Mouse (Mus musculus) forebrain, embryonic 14.5 days (tissue): Measurements from ENCODE around the gene Farp1. TPM values are rescaled to one million over a fixed set of nuclear protein-coding genes. Genes with fewer than 3 reads are reported as not detected.

Source experiments
- ATAC-seq: fragments of 200-750 bp; cut with Nextera tagmentation; 2 replicates; pipeline ENCODE4 v1.8.0; 2017; ENCODE audit warnings: mild to moderate bottlenecking, moderate library complexity
- DNase-seq: peaks from one replicate; pipeline ENCODE4 v3.0.0-alpha.2; 2015; ENCODE audit warnings: low spot score
- H3K27ac ChIP-seq: fragments of 300-500 bp; sonication (generic); 2 replicates; pipeline ENCODE4 v1.5.1; 2014; ENCODE audit warnings: low read depth, mild to moderate bottlenecking, control low read depth, low read length, moderate library complexity
- H3K27me3 ChIP-seq: fragments of 300-500 bp; sonication (generic); replicated peaks from 2 replicates; pipeline ENCODE4 v1.6.1; 2014; ENCODE audit warnings: low read length, control low read depth, mixed read lengths; ENCODE audit not compliant: control insufficient read depth, insufficient read depth
- H3K36me3 ChIP-seq: fragments of 300-500 bp; sonication (generic); 2 replicates; pipeline ENCODE4 v1.6.1; 2014; ENCODE audit warnings: low read length, control low read depth; ENCODE audit not compliant: control insufficient read depth, insufficient read depth
- H3K4me1 ChIP-seq: fragments of 300-500 bp; sonication (generic); 2 replicates; pipeline ENCODE4 v1.6.1; 2014; ENCODE audit warnings: antibody characterized with exemption, low read length, control low read depth; ENCODE audit not compliant: control insufficient read depth, insufficient read depth
- H3K4me2 ChIP-seq: fragments of 300-500 bp; sonication (generic); 2 replicates; pipeline ENCODE4 v1.6.1; 2014; ENCODE audit warnings: mild to moderate bottlenecking, control low read depth, low read length
- H3K4me3 ChIP-seq: fragments of 300-500 bp; sonication (generic); 2 replicates; pipeline ENCODE4 v1.5.1; 2014; ENCODE audit warnings: low read depth, low read length, control low read depth
- H3K9ac ChIP-seq: fragments of 300-500 bp; sonication (generic); 2 replicates; pipeline ENCODE4 v1.6.1; 2014; ENCODE audit warnings: mild to moderate bottlenecking, low read length, control low read depth, moderate library complexity
- H3K9me3 ChIP-seq: fragments of 300-500 bp; sonication (generic); replicated peaks from 2 replicates; pipeline ENCODE4 v1.6.1; 2016; ENCODE audit warnings: low read length, control low read depth, mixed read lengths; ENCODE audit not compliant: control insufficient read depth
- WGBS: fragments of 180-500 bp; shearing (Covaris S2); extraction: QIAGEN DNeasy Blood & Tissue Kit; methylation state at CpG from one replicate; pipeline ENCODE4 v1.1.7; 2014; 5-methylcytosine and 5-hydroxymethylcytosine counted together
- polyA plus RNA-seq: library from polyadenylated mRNA; unstranded; fragments of >200 nt; fragmentation: Nextera tagmentation; extraction: Ambion mirVana; gene quantifications from 2 replicates; pipeline ENCODE4 v1.2.1, GENCODE M21; 2014

The Farp1 gene
- polyA plus RNA-seq, 1 experiment from 2014 or later, result 17.4 TPM

- no peaks in the 10 kb centered on the region for H3K9me3 ChIP-seq
- H3K4me2 ChIP-seq, result no peak overlapping the region
- no peak overlapping the region for H3K9ac ChIP-seq
- H3K4me3 ChIP-seq, result no peak overlapping the region
- peaks cover 25% of the 10 kb centered on the region for H3K4me1 ChIP-seq
- ATAC-seq (no peak), DNase-seq (no peak)
- H3K36me3 ChIP-seq, result no peaks in the 10 kb centered on the region
- WGBS, result 71% methylated on average over 3 of the region's 3 CpGs
- no peak overlapping the region for H3K27ac ChIP-seq
- no peaks in the 10 kb centered on the region for H3K27me3 ChIP-seq
Observed at GRCm38 (mm10) chr14:121168716-121169115, 133.7 kb downstream of the Farp1 start.

DNA sequence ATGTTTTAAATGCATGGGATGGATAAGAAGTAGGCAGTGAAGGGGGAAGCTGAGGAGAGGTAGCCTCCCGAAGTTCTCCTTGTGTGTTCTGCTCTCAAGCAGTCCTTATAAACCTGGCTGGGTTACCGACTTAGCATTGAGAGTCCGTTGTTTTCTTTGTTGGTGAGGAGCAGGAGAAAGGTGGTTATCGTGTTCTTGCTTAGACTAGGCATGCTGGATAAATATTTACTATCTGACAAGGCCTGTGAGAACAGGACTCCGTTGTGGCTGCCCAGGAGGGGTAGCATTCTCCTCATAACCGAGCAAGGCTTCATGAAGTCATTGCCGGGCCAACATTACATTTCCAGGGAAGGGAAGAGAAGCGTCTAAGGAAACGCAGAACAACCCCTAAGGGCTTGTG lies 135.3 kb downstream of the Farp1 start:
- no peak overlapping the region for H3K4me3 ChIP-seq
- no peak for ATAC-seq
- no peak overlapping the region for H3K9ac ChIP-seq

DNA sequence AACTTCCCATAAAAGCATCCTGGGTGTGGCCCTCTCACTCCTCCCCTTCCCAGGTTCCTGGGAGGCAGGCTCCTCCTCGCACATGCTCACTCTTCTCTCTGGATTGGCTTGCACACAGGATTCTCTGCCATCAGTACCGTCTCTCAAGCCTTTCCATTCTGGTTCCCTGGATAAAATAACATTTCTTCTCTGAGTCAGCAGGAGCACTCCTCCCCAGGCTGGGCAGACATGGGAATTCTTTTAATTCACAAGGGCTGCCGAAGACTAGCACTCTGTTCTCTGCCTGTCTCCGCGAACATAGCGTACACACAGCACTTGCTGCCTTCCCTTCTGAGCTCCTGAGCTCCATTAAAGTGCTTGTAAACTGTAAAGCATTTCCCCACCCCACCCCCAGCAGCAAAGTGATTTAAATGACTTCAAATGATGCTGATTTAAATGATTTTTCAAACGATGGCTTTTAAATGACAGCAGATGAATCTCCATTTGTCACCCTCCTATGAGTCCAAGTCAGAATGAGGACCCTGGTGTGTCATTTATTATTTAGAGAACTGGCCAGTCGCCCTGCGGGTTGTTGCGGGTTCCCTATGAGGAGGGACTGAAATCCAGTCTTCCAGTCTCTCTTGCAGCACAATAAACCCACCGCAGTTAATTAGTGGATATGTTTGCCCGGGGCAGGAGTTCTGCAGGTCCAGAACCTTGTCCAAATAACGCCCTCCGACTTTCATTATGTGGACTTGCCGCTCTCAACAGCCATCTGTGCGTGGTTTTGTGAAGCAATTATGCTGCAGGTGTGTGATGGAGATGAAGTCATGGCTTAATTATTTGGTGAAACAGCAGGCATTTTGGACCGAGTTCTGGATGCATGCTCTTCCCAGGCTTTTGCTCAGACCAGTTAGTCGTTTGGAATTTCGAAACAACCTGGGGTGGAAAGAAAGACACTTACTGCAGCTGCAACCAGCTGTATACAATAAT lies 137.4 kb downstream of the Farp1 start:
- 8% methylated on average over 19 of the region's 19 CpGs for WGBS
- ATAC-seq, result peak; percentile 76
- no peaks in the 10 kb centered on the region for H3K27me3 ChIP-seq
- H3K4me3 ChIP-seq, result peak overlapping the region; percentile 11; the same call in 1 of the 2 replicates
- H3K9ac ChIP-seq, result peak overlapping the region; percentile 43; the same call in 1 of the 2 replicates
- H3K4me2 ChIP-seq, result peak overlapping the region; percentile 43
- no peaks in the 10 kb centered on the region for H3K36me3 ChIP-seq
- peak overlapping the region; percentile 80 for H3K27ac ChIP-seq
- DNase-seq, result peak; percentile 83
- H3K4me1 ChIP-seq, result peaks cover 26% of the 10 kb centered on the region
- H3K9me3 ChIP-seq, result no peaks in the 10 kb centered on the region

More for the DNA sequence above, 135.3 kb downstream of the Farp1 start:
- Histone ChIP-seq H3K4me1 (peaks cover 23% of the 10 kb centered on the region), H3K4me2 (no peak overlapping the region), H3K36me3 (no peaks in the 10 kb centered on the region), H3K9me3 (no peaks in the 10 kb centered on the region), H3K27me3 (no peaks in the 10 kb centered on the region), H3K27ac (no peak overlapping the region)
- no peak for DNase-seq
- WGBS, result 88% methylated on average over 9 of the region's 9 CpGs

- no peak overlapping the region for H3K9ac ChIP-seq
- H3K9me3 ChIP-seq, result no peaks in the 10 kb centered on the region
- H3K27ac ChIP-seq, result no peak overlapping the region
- ATAC-seq (no peak), DNase-seq (no peak)
- H3K27me3 ChIP-seq, result no peaks in the 10 kb centered on the region
- no peaks in the 10 kb centered on the region for H3K36me3 ChIP-seq
- H3K4me1 ChIP-seq, result peaks cover 23% of the 10 kb centered on the region
- WGBS, result 89% methylated on average over 9 of the region's 9 CpGs
- H3K4me2 ChIP-seq, result no peak overlapping the region
- no peak overlapping the region for H3K4me3 ChIP-seq
Observed at GRCm38 (mm10) chr14:121175385-121175784, 140.4 kb downstream of the Farp1 start.

DNA sequence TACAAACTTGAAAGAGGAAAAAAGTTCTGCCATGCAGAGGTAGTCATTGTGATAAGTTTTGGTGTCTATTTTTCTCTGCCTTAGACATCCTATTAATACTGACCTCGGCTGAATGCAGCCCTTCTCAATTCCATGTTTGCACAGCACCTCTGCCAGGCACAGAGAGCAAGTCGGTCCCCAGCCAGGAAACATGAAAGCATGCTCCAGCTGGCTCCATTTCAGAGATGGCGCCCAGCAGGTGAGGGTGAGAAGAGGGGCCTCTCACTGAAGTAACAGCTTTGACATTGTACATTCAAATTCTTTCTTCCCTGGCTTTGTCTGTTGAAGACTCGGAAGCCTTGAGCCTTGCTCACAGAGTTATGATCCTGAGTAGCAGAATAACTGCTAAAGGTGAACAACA lies 140.9 kb downstream of the Farp1 start:
- peak overlapping the region; percentile 7; the same call in 1 of the 2 replicates for H3K27ac ChIP-seq
- H3K4me1 ChIP-seq, result peaks cover 23% of the 10 kb centered on the region
- ATAC-seq (no peak), DNase-seq (peak; percentile 32)
- no peaks in the 10 kb centered on the region for H3K27me3 ChIP-seq
- 44% methylated on average over 4 of the region's 4 CpGs for WGBS
- no peak overlapping the region for H3K9ac ChIP-seq
- no peaks in the 10 kb centered on the region for H3K36me3 ChIP-seq
- no peaks in the 10 kb centered on the region for H3K9me3 ChIP-seq
- H3K4me2 ChIP-seq, result no peak overlapping the region
- no peak overlapping the region for H3K4me3 ChIP-seq

DNA sequence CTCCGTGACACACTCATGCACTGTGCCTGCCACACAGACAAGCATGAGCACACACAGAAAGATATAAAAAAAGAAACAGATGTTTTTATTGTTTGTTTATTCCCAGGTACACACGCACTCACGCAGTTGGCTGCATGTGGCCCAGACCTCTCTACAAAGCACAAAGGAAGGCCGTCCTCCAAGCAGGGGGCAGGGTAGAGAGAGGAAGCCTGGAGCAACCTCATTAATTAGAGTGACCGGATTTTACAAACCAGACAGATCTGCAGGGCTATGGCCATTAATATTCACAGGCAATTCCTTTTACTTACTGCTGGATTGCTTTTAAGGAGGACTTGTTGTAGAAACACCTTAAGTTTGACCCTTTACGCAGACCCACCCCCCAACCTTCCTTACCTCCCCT lies 142.9 kb downstream of the Farp1 start:
- no peak overlapping the region for H3K4me3 ChIP-seq
- ATAC-seq, result no peak
- H3K9ac ChIP-seq, result no peak overlapping the region
- no peaks in the 10 kb centered on the region for H3K36me3 ChIP-seq
- 38% methylated on average over 6 of the region's 6 CpGs for WGBS
- DNase-seq, result no peak
- no peaks in the 10 kb centered on the region for H3K27me3 ChIP-seq
- no peak overlapping the region for H3K27ac ChIP-seq
- no peaks in the 10 kb centered on the region for H3K9me3 ChIP-seq
- H3K4me1 ChIP-seq, result peaks cover 9% of the 10 kb centered on the region
- no peak overlapping the region for H3K4me2 ChIP-seq

DNA sequence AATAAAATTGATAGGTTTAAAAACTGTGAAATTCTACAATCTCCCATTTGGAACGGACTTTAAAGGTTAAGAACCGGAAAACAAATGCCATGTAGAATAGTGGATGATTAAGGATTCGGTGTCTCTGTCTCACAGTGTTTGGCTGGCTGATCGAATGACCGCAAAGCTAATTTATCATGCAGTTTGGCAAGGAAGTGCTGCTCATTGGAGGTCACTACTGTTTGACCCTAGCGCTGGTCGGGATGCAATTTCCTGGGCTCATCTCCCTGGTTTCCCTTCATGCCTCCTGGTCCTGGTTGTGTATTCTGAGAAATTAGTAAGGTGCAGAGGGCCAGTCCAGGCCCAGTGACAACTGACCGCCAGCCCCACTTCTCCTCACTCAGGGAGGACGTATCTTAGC lies 145.6 kb downstream of the Farp1 start:
- no peaks in the 10 kb centered on the region for H3K36me3 ChIP-seq
- no peaks in the 10 kb centered on the region for H3K27me3 ChIP-seq
- H3K9me3 ChIP-seq, result no peaks in the 10 kb centered on the region
- no peak overlapping the region for H3K9ac ChIP-seq
- DNase-seq (no peak), ATAC-seq (no peak)
- 91% methylated on average over 9 of the region's 9 CpGs for whole genome bisulfite sequencing
- H3K27ac ChIP-seq, result no peak overlapping the region
- H3K4me2 ChIP-seq, result no peak overlapping the region
- peaks cover 6% of the 10 kb centered on the region; the same call in 1 of the 2 replicates for H3K4me1 ChIP-seq
- H3K4me3 ChIP-seq, result no peak overlapping the region

- DNase-seq (no peak), ATAC-seq (no peak)
- Histone ChIP-seq H3K4me2 (no peak overlapping the region), H3K9me3 (no peaks in the 10 kb centered on the region), H3K9ac (no peak overlapping the region), H3K4me3 (no peak overlapping the region), H3K27me3 (no peaks in the 10 kb centered on the region), H3K4me1 (peaks cover 4% of the 10 kb centered on the region; the same call in 1 of the 2 replicates), H3K36me3 (no peaks in the 10 kb centered on the region), H3K27ac (no peak overlapping the region)
- 91% methylated on average over 4 of the region's 4 CpGs for WGBS
Observed at GRCm38 (mm10) chr14:121181798-121182197, 146.8 kb downstream of the Farp1 start.

DNA sequence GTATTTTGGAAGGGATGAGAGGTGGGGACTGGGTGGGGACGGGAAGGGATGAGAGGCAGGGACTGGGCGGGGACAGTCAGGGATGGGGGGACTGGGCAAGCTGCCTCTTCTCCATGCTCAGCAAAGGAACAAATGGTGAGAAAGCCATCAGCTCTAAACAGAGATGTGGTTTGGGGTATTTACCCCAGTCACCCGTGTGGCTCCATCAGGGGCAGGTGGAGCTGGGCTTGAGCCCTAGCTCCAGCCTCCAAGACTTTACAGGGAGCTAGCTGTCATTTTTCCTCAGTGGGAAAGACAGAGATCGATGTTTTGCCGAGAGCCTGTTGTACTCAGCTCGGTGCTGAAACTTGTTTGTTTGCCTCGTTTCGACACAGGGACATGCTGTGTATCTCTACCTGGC lies 148.0 kb downstream of the Farp1 start:
- DNase-seq (no peak), ATAC-seq (no peak)
- WGBS, result 81% methylated on average over 8 of the region's 8 CpGs
- Histone ChIP-seq H3K27me3 (no peaks in the 10 kb centered on the region), H3K27ac (no peak overlapping the region), H3K36me3 (no peaks in the 10 kb centered on the region), H3K9ac (no peak overlapping the region), H3K4me1 (peaks cover 4% of the 10 kb centered on the region; the same call in 1 of the 2 replicates), H3K4me3 (no peak overlapping the region), H3K4me2 (no peak overlapping the region), H3K9me3 (no peaks in the 10 kb centered on the region)
